Mouse (Mus musculus) C2C12 (cell line): ENCODE results near the gene Zbed3.

Source experiments
- CEBPB ChIP-seq: IDR thresholded peaks from one replicate; pipeline ENCODE4 v1.6.1; 2011; ENCODE audit warnings: low read depth, mild to moderate bottlenecking, control low read depth, moderate library complexity
- CTCF ChIP-seq: IDR thresholded peaks from one replicate; pipeline ENCODE4 v1.5.1; 2011; ENCODE audit not compliant: control insufficient read depth, insufficient read depth, insufficient read length
- MAX ChIP-seq: IDR thresholded peaks from one replicate; pipeline ENCODE4 v1.6.1; 2011; ENCODE audit warnings: mild to moderate bottlenecking, control low read depth

- TF ChIP-seq CTCF (no peak), CEBPB (peak; percentile 63), MAX (peak; percentile 14)
Measured at GRCm38 (mm10) chr13:95325080-95325906, 1.9 kb downstream of the Zbed3 start.
